Mouse (Mus musculus) cerebellum, postnatal 36 days (tissue): ENCODE measurements around the gene Foxn3.

Source experiments
- DNase-seq, 2 experiments: peaks; one replicate each; pipeline ENCODE4 v3.0.0; 2021 to 2022; ENCODE audit warnings: mixed read lengths in 2 of 2

The Foxn3 gene

DNA sequence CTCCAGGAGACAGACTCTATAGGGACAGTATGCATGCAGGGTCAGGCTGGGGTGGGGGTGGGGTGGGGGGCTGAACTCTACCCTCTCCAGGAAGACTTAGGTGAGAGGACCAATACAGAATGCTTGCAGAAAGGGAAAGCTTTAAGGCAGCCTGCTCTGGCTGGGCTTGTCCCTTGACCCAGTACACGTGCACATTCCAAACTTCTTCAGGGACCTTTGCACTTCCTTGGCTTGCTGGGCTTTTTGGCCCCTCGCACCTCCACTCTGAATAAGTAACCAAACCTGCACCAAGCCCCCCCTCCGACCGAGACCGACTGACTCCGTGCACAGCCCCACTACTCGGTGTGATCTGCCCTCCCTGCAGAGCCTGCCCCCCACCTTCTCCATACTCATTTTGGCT, 151.3 kb downstream of the Foxn3 start:
- DNase-seq, result no peak

DNA sequence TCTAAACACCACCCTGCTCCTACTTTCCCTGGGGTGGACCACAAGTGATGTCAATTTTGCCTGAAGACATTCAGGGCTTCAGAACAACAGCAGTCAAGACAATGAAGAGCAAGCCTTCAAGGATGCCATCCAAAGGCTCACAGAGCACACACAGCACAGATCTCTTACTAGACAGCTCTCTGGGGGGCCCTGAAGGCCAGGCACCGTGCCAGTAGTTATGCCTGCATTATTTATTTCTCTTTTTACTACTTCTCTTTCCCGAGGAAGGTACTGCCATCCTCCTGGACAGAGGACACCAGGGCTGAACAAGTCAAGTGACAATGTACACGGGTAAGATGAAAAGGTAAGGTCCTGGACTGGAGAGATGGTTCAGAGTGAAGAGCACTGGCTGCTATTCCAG, 154.7 kb downstream of the Foxn3 start:
- peak in 1 of 2 experiments; percentile 40 for DNase-seq

DNA sequence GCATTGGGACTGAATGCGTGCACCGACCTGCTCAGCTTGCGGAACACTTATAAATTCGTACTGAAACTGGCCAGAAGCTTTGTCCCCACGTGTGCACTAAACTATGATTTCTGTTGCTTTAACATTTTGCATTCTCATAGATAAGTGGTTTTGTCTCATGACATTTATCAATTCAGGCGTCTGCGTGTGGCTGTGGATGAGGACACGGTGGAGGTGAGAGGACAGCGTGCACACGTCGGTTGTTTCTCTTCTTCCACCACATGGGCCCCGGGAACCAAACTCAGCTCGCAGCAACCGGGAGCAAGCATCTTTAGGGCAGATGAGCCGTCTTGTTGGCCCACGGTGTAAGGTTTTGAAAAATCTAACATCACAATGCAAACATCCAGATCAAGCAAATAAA, 155.3 kb downstream of the Foxn3 start:
- no peak for DNase-seq

DNA sequence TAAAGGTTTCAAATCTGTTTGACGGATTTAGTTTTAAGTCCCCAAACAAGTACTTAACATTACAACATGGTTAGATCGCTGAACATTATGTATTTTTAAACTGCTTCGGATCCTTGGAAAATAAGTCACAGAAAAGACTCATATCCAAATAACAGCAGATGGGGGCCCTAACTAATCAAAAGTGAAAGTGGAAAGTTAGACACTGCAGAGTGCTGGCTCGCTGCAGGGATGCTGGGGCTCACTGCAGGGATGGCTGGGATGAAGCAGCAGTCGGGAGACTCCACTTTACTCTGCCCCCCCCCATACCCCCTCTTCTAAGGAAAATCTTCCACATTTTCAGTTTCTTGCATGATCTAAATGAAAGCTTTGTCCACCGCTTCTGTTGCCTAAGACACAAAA, 156.1 kb downstream of the Foxn3 start:
- no peak for DNase-seq

DNA sequence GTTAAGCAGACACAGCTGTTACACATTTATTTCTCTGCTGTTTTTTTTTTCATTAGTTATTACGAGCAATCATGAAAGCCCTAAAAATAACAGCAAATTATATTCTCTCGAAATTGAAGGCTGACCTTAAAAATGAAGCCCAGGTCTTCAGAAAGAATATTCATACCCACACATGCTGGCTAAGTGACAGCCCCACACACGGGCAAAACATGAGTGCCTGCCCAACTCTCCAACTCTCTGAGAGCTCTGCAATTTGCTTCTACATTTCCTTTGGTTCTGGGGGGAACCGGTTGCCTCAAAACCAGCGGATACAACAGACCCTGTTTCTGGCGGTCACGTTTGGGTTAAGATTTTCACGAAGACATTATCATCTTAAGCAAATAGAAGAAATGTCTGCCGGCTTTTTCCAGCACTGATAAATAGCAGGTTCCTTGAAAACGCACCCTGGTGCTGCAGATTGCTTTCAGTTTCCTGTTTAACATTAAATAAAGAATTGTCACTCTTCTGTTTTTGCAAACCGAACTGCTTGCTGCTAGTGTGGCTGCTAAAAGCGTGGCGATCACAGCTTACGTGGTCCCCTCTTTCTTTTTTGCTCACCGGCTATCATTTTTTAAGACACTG, 156.6 kb downstream of the Foxn3 start:
- DNase-seq, result no peak

DNA sequence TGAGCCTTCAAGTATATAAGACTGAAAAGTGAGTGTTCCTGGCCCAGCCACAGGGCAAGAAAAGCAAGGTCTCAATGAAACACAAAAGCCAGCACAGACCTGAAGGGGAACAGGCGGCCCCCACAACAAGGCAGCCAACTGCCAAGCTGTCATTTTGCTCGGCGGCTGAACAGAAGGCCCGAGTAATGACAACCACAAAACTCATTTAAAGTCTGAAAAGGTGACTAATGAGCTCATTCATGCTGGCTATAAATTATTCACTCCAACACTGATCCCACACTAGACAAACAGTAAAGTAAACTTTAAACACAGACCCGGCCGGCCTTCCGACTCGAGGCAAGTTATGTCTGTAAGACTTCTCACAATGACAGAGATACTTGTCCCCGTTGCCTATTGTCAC, 157.1 kb downstream of the Foxn3 start:
- DNase-seq, result peak in 1 of 2 experiments; percentile 31

DNA sequence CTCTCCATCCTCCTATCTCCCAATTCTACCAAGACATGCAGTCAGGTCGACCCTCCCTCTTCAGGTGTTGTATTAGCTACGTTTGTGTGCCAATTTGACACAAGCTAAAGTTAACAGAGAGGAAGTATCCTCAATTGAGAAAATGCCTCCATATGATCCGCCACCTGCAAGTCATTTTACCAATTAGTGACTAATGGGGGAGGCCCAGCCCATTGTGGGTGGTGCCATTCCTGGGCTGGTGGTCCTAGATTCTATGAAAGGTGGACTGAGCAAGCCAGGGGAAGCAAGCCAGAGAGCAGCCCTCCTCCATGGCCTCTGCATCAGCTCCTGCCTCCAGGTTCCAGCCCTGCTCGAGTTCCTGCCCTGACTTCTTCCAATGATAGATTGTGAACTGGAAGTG, 158.0 kb downstream of the Foxn3 start:
- no peak for DNase-seq

DNA sequence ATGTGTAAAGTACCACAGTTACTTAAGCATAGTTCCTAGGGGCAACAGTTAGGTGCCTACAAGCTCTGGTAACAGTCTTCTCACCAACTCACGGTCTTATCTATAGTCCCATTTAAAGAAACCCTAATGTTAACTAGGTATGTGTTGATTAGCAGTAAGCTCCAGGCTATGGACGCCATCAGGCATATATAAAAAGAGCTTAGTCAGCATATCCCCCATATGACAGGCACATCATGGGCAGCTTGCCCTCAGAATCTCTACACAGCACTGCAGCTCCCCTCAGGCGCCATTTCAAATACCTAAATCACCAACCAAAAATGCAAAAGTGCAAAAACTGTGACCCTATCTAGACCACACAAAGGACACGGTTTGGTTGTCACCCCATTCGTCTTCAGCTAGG, 160.4 kb downstream of the Foxn3 start:
- no peak for DNase-seq

DNA sequence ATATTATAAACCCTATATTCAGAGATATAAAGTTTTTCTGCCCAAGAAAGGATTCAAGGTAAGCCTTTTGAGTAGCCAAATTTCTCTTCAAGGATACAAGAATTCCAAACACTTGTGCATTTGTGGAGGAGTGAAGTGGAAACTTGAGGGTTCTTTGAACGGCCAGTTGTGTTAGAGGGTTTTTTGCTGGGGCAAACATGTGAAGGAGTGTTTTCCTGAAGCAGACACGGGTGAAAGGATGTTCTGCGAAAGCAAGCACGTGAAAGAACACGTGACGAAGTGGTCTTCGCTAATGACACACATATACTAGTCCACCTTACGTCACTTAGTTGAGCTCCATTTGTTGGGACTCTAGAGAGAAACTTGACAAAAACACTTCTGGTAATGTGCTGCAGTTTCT, 162.5 kb downstream of the Foxn3 start:
- no peak for DNase-seq

DNA sequence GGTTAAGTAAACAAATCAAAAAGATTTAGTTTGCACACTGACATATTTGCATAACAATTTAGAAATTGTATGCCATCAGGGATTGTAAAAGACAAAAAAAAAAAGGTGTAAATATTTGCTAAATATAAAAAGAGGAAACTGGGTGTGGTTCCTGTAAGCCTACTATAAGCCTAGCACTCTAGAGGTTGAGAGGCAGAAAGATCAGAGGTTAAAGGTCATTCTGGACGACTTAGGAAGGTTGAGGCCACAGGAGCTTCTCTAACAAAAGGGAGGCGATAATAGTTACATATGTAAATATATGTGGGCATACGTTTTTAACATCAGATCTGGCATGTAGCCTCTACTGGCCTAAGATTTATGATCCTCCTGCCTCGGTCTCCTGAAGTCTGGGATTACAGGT, 163.8 kb downstream of the Foxn3 start:
- DNase-seq, result no peak

DNA sequence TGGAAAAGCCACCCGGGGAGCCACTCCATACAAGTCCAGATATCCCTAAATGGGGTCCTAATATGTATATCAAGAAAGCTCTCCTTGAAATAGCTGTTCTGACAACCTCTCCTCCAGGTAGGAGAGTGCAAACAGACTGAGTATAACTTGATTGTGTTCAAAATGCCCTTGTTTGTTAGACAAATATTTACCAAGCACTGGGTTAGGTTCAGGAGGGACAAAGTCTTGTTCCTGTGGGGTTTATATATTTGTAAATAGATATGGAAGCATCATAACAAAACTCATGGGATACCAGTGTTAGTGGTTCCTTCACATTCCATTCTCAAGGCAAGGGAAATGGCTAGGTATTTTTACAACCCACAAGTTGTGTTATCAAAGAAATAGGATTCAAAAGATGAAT, 166.9 kb downstream of the Foxn3 start:
- no peak for DNase-seq

DNA sequence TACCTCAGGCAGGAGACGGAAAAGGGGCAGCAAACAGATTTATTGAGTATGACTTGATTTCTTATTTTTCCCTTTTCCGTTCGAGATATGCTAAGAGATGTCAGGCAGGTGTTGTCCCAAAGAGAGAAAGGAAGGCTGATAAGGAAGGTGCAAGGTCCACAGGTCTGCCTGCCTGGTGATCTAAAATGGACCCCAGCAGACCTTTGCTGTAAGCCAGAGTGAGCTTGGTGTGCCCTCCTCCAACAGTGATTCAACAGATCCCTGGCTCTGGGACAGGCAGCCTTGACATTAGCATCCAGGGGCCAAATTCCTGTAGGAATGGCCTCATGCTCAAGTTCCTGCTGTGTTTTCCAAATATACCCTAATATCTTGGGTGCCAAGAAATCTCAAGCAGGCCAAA, 168.3 kb downstream of the Foxn3 start:
- no peak for DNase-seq

DNA sequence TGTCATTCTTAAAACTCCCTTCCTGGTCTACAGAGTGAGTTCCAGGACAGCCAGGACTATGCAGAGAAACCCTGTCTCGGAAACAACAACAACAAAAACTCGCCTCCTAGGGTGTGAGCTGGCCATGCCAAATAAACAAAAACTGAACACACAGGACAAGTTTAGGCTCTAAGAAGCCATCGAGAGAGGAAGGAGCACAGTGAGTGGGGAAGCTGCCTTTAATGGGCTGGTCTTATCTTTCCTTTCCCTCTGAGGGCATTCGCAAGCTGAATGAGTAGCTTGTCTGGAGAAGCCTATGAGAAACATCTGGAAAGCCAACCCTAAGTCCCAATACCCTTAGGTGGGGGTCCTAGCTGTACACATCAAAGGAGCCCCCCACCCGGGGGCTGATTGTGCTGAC, 168.7 kb downstream of the Foxn3 start:
- no peak for DNase-seq

DNA sequence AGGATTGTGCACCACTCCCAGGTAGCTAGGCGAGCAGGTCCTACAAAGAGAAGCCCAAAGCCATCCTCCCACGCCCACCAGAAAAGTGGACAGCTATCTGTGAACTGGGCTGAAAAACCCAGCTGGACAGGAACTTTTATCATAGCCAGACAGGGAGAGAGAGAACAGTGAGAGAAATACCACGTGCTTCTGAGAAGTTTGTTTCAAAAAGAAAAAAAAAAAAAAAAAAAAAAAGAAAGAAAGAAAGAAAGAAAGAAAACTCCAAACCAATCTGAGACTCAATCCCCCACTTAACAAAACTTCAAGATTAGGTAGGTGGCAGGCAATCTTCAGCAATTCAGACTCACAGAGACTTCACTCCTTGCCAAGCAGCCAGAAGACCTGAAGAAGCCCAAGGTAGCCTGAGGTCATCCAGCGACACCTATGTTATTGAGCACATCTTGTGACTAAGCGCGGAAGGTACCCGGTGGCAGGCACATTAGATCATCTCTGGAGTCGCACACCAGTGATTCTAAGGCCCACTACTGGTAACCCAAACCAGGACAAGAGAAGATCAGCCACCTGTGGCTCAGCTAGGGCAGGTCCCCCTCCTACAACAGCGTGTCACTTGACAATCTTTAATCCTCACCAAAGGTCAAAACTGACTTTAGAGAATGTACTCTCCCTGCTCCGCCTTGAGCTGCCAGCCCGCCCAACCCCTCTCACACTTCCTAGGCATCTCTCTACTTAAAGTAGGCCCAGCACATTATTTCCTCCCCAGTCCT, 169.3 kb downstream of the Foxn3 start:
- no peak for DNase-seq

DNA sequence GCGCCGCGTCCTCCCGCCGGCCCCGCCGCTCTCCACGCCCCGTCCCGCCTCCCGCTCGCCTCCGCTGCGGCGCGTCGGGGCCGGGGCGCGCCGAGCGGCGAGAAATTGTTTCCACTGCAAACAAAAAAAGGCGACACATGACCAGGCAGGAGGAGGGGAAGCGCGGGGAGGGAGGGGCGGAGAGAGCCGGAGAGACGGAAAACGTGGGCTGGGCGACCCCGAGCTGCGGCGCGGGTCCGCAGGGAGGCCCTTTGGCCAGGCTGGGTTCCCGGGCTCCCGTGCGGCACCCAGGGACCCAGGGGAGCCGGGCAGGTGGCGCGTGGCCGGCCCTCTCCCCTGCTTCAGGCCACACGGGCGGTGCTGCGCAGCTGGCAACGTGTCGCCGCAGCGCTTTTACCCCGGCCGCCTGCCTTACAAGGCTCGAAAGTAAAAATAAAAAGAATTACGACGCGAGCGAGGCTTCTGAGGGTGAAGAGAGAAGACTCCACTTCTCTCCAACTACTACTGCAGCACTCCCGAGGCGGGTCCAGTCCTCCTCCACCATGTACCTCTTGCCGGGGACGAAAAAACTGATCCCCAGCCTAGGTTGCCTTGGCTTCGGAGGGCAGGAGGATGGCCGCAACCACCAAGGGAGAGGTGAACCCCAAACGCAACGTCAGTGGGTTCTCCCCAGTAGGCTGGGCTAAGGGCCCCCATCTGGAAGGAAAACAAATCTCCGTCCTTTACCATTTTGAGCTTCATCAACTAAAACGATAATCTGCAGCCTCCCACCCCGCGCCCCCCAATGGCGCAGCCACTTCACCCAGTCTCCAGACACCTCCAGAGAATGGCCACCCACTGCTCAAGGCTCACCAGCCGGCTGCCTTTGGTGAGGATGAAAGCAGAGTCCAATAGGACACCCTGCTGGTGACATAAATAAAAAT, 170.2 kb downstream of the Foxn3 start:
- peak; percentile 74 to 81 for DNase-seq

DNA sequence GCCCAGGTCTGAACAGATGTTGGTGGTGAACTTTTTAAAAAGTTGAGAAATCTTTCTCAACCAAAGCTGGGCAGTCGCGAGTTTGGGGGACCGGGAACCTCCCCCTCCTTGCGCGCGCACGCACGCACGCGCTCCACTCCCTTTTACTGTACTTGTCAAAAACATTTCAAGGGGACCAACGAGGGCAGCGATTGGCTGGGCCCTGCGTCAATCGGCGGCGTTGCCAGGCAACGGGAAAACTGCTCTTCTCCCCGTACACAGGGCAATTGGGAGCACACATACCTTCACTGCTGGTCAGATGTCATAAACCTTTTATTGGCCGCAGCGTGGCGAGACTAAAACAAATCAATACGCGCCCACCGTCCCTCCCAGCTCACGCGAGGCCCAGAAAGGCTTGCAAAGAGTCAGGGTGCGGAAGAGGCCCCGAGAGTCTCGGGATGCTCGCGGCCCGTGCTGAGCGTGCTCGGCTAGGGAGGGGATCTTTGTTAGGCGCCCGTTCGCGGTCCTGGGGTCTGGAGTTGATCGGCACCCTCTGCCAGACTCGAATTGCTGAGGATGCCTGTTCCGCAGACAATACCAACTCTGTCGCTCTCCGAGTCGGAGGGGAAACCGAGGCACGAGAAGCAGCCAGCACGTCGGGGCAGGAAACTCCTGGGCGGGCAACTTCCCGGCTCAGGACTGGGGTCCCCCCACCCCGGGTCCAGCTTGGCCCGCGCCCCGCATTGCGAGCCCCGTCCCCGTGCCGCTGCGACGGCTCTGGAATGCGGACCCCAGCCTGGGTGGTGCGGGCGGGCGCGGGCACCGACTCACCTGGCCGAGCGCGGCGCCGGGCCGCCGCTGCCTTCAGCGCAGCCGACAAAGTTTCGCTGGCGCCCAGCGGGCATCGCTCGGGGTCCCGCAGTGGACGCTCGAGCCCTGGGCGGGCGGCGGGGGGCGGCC, 171.2 kb downstream of the Foxn3 start:
- peak; percentile 100 for DNase-seq

DNA sequence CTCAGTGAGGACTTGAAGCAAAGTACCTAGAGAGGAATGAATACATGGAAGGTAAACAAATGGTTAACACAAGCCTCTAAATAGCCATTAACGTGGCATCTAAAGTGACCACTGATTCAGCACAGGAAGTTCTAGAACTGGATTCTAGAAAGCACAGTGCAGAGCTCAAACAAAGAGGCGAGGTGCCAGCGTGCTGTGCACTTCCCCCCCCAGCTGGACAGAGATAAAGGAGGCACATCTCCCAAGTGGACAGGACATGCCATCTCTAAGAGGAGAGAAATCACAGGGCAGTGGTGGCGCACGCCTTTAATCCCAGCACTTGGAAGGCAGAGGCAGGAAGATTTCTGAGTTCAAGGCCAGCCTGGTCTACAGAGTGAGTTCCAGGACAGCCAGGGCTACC, 173.0 kb downstream of the Foxn3 start:
- no peak for DNase-seq

DNA sequence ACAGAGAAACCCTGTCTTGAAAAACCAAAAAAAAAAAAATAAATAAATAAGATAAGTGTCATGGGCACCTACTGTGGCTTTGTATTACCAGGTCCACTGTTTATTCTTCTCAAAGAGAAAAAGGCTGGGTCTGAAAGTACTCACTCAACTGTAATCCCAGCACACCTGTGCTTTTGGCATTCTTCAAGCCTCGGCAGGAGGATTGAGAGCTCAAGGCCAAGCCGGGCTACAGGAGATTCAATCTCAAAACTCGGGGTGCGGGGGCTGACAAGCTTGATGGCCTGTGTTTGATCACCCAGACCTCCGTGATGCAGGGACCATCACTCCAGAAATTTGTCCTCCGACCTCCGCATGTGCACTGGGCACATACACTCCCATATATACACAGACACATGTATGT, 174.1 kb downstream of the Foxn3 start:
- no peak for DNase-seq

DNA sequence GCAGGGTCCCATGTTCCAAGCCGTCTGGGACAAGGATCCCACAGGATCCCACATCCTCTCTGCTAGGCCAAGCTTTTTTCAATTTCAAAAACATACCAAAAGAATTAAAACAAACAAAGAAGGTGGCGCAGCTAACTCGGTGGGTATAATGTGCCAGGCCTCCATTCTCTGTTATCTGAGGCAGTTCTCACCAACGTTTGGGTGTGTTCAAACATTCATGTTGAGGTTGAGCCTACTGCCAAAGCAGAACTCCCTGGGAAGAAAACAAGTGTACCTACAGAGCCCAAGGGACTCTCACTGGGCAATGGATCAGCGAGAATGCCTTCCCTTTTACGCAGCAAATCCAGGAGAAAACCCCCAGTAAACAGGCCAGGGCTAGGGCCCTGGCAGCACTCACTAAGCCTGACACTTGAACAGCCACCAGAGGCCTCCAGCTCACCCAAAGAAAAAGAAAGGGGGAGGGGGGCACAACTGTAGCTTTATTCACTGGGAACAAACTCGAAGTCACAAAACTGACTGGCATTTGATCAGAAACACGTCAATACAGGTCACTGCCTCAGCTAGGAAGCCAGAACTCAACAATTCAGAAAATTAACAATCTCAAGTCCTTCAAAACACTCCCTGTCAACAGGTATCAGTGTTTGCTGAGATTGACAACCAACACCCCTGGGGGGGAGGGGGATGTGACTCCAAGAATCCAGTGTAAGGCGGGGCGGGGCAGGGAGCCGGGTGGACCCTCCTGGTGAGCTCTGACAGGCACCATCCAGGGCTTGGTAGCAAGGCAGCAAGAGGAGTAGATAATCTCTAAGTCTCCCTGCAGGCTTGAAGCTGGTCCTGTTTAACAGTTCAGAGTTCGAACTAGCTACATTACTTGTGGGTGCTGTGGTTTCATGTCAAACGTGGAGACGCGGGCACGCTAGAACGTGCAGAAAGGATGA, 177.2 kb downstream of the Foxn3 start:
- no peak for DNase-seq

DNA sequence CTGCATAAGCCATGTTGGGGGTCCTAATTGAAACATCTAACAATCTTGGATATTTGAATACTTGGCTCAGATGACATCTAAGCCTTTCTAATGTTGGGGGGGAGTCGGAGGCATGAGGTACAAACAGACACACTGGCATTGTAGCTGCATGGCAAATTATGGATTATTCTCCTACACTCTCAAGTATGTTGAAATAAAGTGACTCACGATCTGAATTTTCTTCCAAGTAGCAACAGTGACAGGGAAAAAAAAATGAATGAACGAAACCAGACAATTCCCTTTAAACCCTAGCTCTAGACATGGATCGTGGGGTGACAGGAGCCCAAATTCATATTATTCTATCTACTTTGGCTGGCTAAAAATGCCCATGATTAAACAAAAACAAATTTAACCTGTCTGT, 178.3 kb downstream of the Foxn3 start:
- DNase-seq, result no peak

DNA sequence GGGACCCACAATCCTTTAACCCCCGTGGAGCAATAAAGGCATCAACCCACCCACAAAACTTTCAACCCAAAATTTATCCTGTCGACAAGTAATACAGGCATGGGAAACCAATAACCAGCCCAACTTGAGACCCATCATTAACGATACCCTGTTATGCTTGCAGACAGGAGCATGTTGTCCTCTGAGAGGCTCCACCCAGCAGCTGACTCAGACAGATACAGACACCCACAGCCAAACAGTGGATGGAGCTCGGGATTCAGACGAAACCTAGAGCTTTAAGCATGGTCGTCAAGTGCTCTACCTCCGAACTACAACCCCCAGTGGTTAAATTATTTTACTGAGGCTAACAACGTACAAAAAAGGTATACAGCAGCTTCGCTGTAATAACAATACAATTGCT, 182.1 kb downstream of the Foxn3 start:
- DNase-seq, result no peak
